Mouse (Mus musculus): ENCODE measurements around the gene Olfr490. TPM values are rescaled to one million over a fixed set of nuclear protein-coding genes. Genes with fewer than 3 reads are reported as not detected.

Gene Olfr490
- not detected in 2 replicates for polyA plus RNA-seq (2015; fragmentation: Nextera tagmentation; extraction: Ambion mirVana)

- Histone ChIP-seq H3K9ac (no peak within 1 kb of the TSS), H3K27me3 (no peaks in the 10 kb centered on the region), H3K4me1 (no peaks in the 10 kb centered on the region), H3K27ac (no peak within 1 kb of the TSS), H3K9me3 (replicated peaks) (no peaks in the 10 kb centered on the region), H3K36me3 (ENCODE audit: poor library complexity, severe bottlenecking) (no peaks in the 10 kb centered on the region), H3K4me2 (no peak within 1 kb of the TSS), H3K4me3 (no peak within 1 kb of the TSS)
- no peak for ATAC-seq
Measured at GRCm38 (mm10) chr7:108288834-108289233, at the start of gene Olfr490. Gene Olfr490 (minus strand): TSS chr7:108288934.

DNA sequence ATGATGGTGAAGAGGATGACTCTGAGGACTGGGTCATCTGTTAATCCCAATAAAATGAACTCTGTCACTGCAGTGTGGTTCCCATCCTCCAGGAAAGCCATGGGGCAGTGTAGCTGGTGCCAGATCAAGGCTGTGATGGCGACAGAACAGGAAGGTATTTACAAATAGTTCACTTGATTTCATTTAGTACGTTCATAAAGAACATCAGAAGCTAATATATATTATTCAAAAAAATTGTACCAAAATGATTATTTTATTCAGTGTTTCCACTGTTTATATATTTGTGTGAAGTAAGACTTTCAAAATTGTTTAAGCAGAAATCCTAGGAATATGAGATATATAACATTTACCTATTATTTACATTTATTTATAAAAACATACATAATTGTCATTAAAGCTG, 34.8 kb upstream of the Olfr490 start, which contains the start of gene Olfr492:
Gene Olfr492, minus strand, starts transcription at position 101 of the 400 bp plus-strand sequence.
- 84% methylated on average over 2 of the region's 2 CpGs for WGBS
- H3K4me2 ChIP-seq: no peak within 1 kb of the TSS
- H3K4me1 ChIP-seq: no peaks in the 10 kb centered on the region
- H3K4me3 ChIP-seq: no peak within 1 kb of the TSS
- no peak within 1 kb of the TSS for H3K9ac ChIP-seq
- H3K27me3 ChIP-seq: no peaks in the 10 kb centered on the region
- ATAC-seq: no peak
- no peak within 1 kb of the TSS for H3K27ac ChIP-seq
- H3K9me3 ChIP-seq (replicated peaks): no peaks in the 10 kb centered on the region
- H3K36me3 ChIP-seq (ENCODE audit: poor library complexity, severe bottlenecking): no peaks in the 10 kb centered on the region

- H3K27ac ChIP-seq: no peak within 1 kb of the TSS
- no peaks in the 10 kb centered on the region for H3K4me1 ChIP-seq
- WGBS: 74% methylated on average over 1 of the region's 1 CpGs
- H3K9me3 ChIP-seq (replicated peaks): no peaks in the 10 kb centered on the region
- H3K4me2 ChIP-seq: no peak within 1 kb of the TSS
- no peaks in the 10 kb centered on the region for H3K27me3 ChIP-seq
- H3K36me3 ChIP-seq (ENCODE audit: poor library complexity, severe bottlenecking): no peaks in the 10 kb centered on the region
- no peak for ATAC-seq
- H3K9ac ChIP-seq: no peak within 1 kb of the TSS
- H3K4me3 ChIP-seq: no peak within 1 kb of the TSS
Measured at GRCm38 (mm10) chr7:108313151-108313550, 24.4 kb upstream of the Olfr490 start, which contains the start of gene Olfr491. Gene Olfr491 (plus strand): TSS chr7:108313451.

DNA sequence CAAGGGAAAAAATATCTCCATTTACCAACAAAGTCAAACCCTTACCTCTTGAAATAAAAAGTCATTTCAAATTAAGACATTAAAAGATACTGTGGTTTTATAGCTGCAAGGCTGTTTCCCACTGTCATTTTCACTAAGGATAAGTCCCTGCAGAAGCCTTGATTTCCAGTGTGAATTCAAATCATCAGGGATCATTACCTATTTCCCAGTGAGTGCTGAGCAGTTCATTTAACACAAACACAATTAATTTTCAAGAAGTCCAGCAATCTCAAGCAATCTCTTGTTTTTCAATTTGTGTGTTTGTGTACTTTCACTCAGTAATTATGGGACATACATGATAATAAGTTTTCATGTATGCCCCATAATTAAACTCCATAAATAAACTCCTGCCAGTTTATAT, 30.5 kb downstream of the Olfr490 start, which contains the start of gene Olfr488:
Gene Olfr488, minus strand, starts transcription at position 101 of the 400 bp plus-strand sequence.
- Histone ChIP-seq H3K27me3 (no peaks in the 10 kb centered on the region), H3K9ac (no peak within 1 kb of the TSS), H3K4me1 (no peaks in the 10 kb centered on the region), H3K36me3 (ENCODE audit: poor library complexity, severe bottlenecking) (no peaks in the 10 kb centered on the region), H3K4me3 (no peak within 1 kb of the TSS), H3K4me2 (no peak within 1 kb of the TSS), H3K27ac (no peak within 1 kb of the TSS), H3K9me3 (replicated peaks) (no peaks in the 10 kb centered on the region)
- no peak for ATAC-seq

Other genes with a start within 250 kb of the Olfr490 start
- gene Olfr479, start 238.2 kb downstream of the Olfr490 start, polyA plus RNA-seq (2015; fragmentation: Nextera tagmentation; extraction: Ambion mirVana): not detected in 2 replicates
- gene Olfr480, start 221.6 kb downstream of the Olfr490 start, polyA plus RNA-seq (2015; fragmentation: Nextera tagmentation; extraction: Ambion mirVana): not detected in 2 replicates
- not detected in 2 replicates for gene Olfr481, start 209.1 kb downstream of the Olfr490 start, polyA plus RNA-seq (2015; fragmentation: Nextera tagmentation; extraction: Ambion mirVana)
- gene Olfr482, start 191.3 kb downstream of the Olfr490 start, polyA plus RNA-seq (2015; fragmentation: Nextera tagmentation; extraction: Ambion mirVana): 0.08 and 0.13 TPM in 2 replicates
- gene Olfr483, start 188.1 kb downstream of the Olfr490 start, polyA plus RNA-seq (2015; fragmentation: Nextera tagmentation; extraction: Ambion mirVana): not detected in 2 replicates
- not detected in 2 replicates for gene Olfr484, start 161.5 kb downstream of the Olfr490 start, polyA plus RNA-seq (2015; fragmentation: Nextera tagmentation; extraction: Ambion mirVana)
- gene Olfr485, start 129.1 kb downstream of the Olfr490 start, polyA plus RNA-seq (2015; fragmentation: Nextera tagmentation; extraction: Ambion mirVana): not detected in 2 replicates
- gene Olfr486, start 116.2 kb downstream of the Olfr490 start, polyA plus RNA-seq (2015; fragmentation: Nextera tagmentation; extraction: Ambion mirVana): not detected in 2 replicates
- gene Olfr487, start 74.3 kb downstream of the Olfr490 start, polyA plus RNA-seq (2015; fragmentation: Nextera tagmentation; extraction: Ambion mirVana): not detected in 2 replicates
- not detected in 2 replicates for gene Olfr488, start 30.6 kb downstream of the Olfr490 start, polyA plus RNA-seq (2015; fragmentation: Nextera tagmentation; extraction: Ambion mirVana)
- not detected in 2 replicates for gene Olfr491, start 24.5 kb upstream of the Olfr490 start, polyA plus RNA-seq (2015; fragmentation: Nextera tagmentation; extraction: Ambion mirVana)
- not detected in 2 replicates for gene Olfr492, start 34.7 kb upstream of the Olfr490 start, polyA plus RNA-seq (2015; fragmentation: Nextera tagmentation; extraction: Ambion mirVana)
- gene Olfr493, start 58.0 kb upstream of the Olfr490 start, polyA plus RNA-seq (2015; fragmentation: Nextera tagmentation; extraction: Ambion mirVana): not detected in 2 replicates
- not detected in 2 replicates for gene Olfr494, start 76.4 kb upstream of the Olfr490 start, polyA plus RNA-seq (2015; fragmentation: Nextera tagmentation; extraction: Ambion mirVana)
- not detected in 2 replicates for gene Olfr495, start 104.2 kb upstream of the Olfr490 start, polyA plus RNA-seq (2015; fragmentation: Nextera tagmentation; extraction: Ambion mirVana)
- gene Olfr497, start 131.5 kb upstream of the Olfr490 start, polyA plus RNA-seq (2015; fragmentation: Nextera tagmentation; extraction: Ambion mirVana): not detected in 2 replicates
- not detected in 2 replicates for gene Olfr498, start 176.4 kb upstream of the Olfr490 start, polyA plus RNA-seq (2015; fragmentation: Nextera tagmentation; extraction: Ambion mirVana)
- gene Olfr502, start 236.1 kb upstream of the Olfr490 start, polyA plus RNA-seq (2015; fragmentation: Nextera tagmentation; extraction: Ambion mirVana): not detected in 2 replicates